Mouse (Mus musculus) fibroblast of lung, adult 2 months (primary cell): ENCODE data around the gene Sstr4.

Source experiments
- DNase-seq: peaks from one replicate; pipeline ENCODE4 v3.0.0-alpha.2; 2011; ENCODE audit warnings: low read depth

Gene Sstr4

GRCm38 (mm10) chr2:148395131-148396051, at the start of gene Sstr4:
TSS of gene Sstr4 (plus strand) at chr2:148395344.
- DNase-seq: no peak

- no peak for DNase-seq
Observed at GRCm38 (mm10) chr2:148345373-148345772, 49.8 kb upstream of the Sstr4 start.

GRCm38 (mm10) chr2:148346976-148347375, 48.2 kb upstream of the Sstr4 start:
- DNase-seq: no peak

- no peak for DNase-seq
Observed at GRCm38 (mm10) chr2:148349509-148350307, 45.4 kb upstream of the Sstr4 start.

- DNase-seq: no peak
Observed at GRCm38 (mm10) chr2:148350460-148350859, 44.7 kb upstream of the Sstr4 start.

GRCm38 (mm10) chr2:148352655-148353054, 42.5 kb upstream of the Sstr4 start:
- DNase-seq: no peak

GRCm38 (mm10) chr2:148357145-148357544, 38.0 kb upstream of the Sstr4 start:
- DNase-seq: no peak

GRCm38 (mm10) chr2:148364536-148364935, 30.6 kb upstream of the Sstr4 start:
- DNase-seq: no peak

GRCm38 (mm10) chr2:148365227-148365626, 29.9 kb upstream of the Sstr4 start:
- no peak for DNase-seq

- no peak for DNase-seq
Observed at GRCm38 (mm10) chr2:148371743-148372630, 23.2 kb upstream of the Sstr4 start.

GRCm38 (mm10) chr2:148373602-148374071, 21.5 kb upstream of the Sstr4 start:
- DNase-seq: no peak

- no peak for DNase-seq
Observed at GRCm38 (mm10) chr2:148375326-148376150, 19.6 kb upstream of the Sstr4 start.

GRCm38 (mm10) chr2:148378817-148379342, 16.3 kb upstream of the Sstr4 start:
- no peak for DNase-seq

- DNase-seq: no peak
Observed at GRCm38 (mm10) chr2:148379899-148380413, 15.2 kb upstream of the Sstr4 start.

- DNase-seq: no peak
Observed at GRCm38 (mm10) chr2:148381076-148381475, 14.1 kb upstream of the Sstr4 start.

- no peak for DNase-seq
Observed at GRCm38 (mm10) chr2:148386476-148386875, 8.7 kb upstream of the Sstr4 start.

- no peak for DNase-seq
Observed at GRCm38 (mm10) chr2:148386927-148387326, 8.2 kb upstream of the Sstr4 start.

- no peak for DNase-seq
Observed at GRCm38 (mm10) chr2:148387652-148388581, 7.2 kb upstream of the Sstr4 start.

GRCm38 (mm10) chr2:148393149-148393548, 2.0 kb upstream of the Sstr4 start:
- no peak for DNase-seq
